Mouse (Mus musculus) retina, adult 2 months (tissue): ENCODE data around the gene Pilrb1.
A peak's percentile ranks its signal among the peaks of the same experiment; 100 is the strongest.
"Not testable (repeated sequence)": the region's sequence is repeated elsewhere in the genome, so short reads cannot be mapped to it uniquely, and the experiment has no call there.

ENCODE experiments used
- DNase-seq: peaks from one replicate; pipeline ENCODE4 v3.0.0-alpha.2; 2012; ENCODE audit warnings: low read depth, low spot score

The Pilrb1 gene

GRCm38 (mm10) chr5:137857960-137858710, at the start of gene Pilrb1:
TSS of gene Pilrb1 (minus strand) at chr5:137858106.
- not testable (repeated sequence) for DNase-seq

- DNase-seq: no peak
These were observed 39.9 kb upstream of the Pilrb1 start for GRCm38 (mm10) chr5:137897812-137898211.

GRCm38 (mm10) chr5:137892954-137893353, 35.0 kb upstream of the Pilrb1 start:
- DNase-seq: no peak

- no peak for DNase-seq
These were observed 29.8 kb upstream of the Pilrb1 start for GRCm38 (mm10) chr5:137887666-137888065.

GRCm38 (mm10) chr5:137885894-137886293, 28.0 kb upstream of the Pilrb1 start:
- DNase-seq: peak; percentile 32

GRCm38 (mm10) chr5:137883345-137883744, 25.4 kb upstream of the Pilrb1 start:
- no peak for DNase-seq

- no peak for DNase-seq
These were observed 25.0 kb upstream of the Pilrb1 start for GRCm38 (mm10) chr5:137882922-137883321.

- DNase-seq: no peak
These were observed 20.0 kb upstream of the Pilrb1 start for GRCm38 (mm10) chr5:137877860-137878259.

GRCm38 (mm10) chr5:137875054-137875453, 17.1 kb upstream of the Pilrb1 start:
- DNase-seq: no peak

- not testable (repeated sequence) for DNase-seq
These were observed 14.4 kb upstream of the Pilrb1 start for GRCm38 (mm10) chr5:137872381-137872702.

GRCm38 (mm10) chr5:137871644-137872380, 13.9 kb upstream of the Pilrb1 start, which contains the start of gene Pilrb2:
TSS of gene Pilrb2 (minus strand) at chr5:137871815.
- DNase-seq: not testable (repeated sequence)

- DNase-seq: not testable (repeated sequence)
These were observed 10.7 kb upstream of the Pilrb1 start for GRCm38 (mm10) chr5:137868600-137868999.

- not testable (repeated sequence) for DNase-seq
These were observed 6.1 kb upstream of the Pilrb1 start for GRCm38 (mm10) chr5:137864008-137864407.

- not testable (repeated sequence) for DNase-seq
These were observed 1.0 kb downstream of the Pilrb1 start for GRCm38 (mm10) chr5:137856870-137857269.

- DNase-seq: not testable (repeated sequence)
These were observed 3.0 kb downstream of the Pilrb1 start for GRCm38 (mm10) chr5:137854907-137855306.

- DNase-seq: not testable (repeated sequence)
These were observed 7.6 kb downstream of the Pilrb1 start for GRCm38 (mm10) chr5:137850313-137850712.

GRCm38 (mm10) chr5:137837110-137837509, 20.8 kb downstream of the Pilrb1 start:
- DNase-seq: not testable (repeated sequence)

GRCm38 (mm10) chr5:137836611-137837010, 21.3 kb downstream of the Pilrb1 start:
- no peak for DNase-seq

- DNase-seq: not testable (repeated sequence)
These were observed 21.9 kb downstream of the Pilrb1 start, which contains the start of gene Pilra for GRCm38 (mm10) chr5:137835966-137836520. TSS of gene Pilra (minus strand) at chr5:137836281.

- DNase-seq: no peak
These were observed 24.4 kb downstream of the Pilrb1 start for GRCm38 (mm10) chr5:137833500-137833899.

GRCm38 (mm10) chr5:137831506-137831905, 26.4 kb downstream of the Pilrb1 start:
- DNase-seq: no peak

GRCm38 (mm10) chr5:137831106-137831505, 26.8 kb downstream of the Pilrb1 start:
- DNase-seq: no peak
